Mouse (Mus musculus) CH12.LX (cell line): Measurements from ENCODE around the gene Dido1. TPM values are rescaled to one million over a fixed set of nuclear protein-coding genes. Genes with fewer than 3 reads are reported as not detected.
A peak's percentile ranks its signal among the peaks of the same experiment; 100 is the strongest.

ENCODE experiments used
- DNase-seq: peaks from one replicate; pipeline ENCODE4 v3.0.0-alpha.2; 2013; ENCODE audit errors: extremely low read depth
- H3K27ac ChIP-seq: 2 replicates; pipeline ENCODE4 v1.5.1; 2012; ENCODE audit warnings: low read depth, mild to moderate bottlenecking, control low read depth, moderate library complexity; ENCODE audit not compliant: insufficient read depth
- H3K27me3 ChIP-seq: replicated peaks from 2 replicates; pipeline ENCODE3; 2012; ENCODE audit warnings: inconsistent platforms
- H3K36me3 ChIP-seq, 2 experiments: replicated peaks in 1 of 2; 2 replicates each; pipeline versions ENCODE3 to v1.6.1; 2012; ENCODE audit warnings: inconsistent platforms in 1 of 2, low read length in 1 of 2, mild to moderate bottlenecking in 1 of 2, mixed read lengths in 1 of 2, moderate library complexity in 1 of 2; ENCODE audit not compliant: control insufficient read depth in 1 of 2, insufficient read depth in 1 of 2
- H3K4me1 ChIP-seq, 2 experiments: 2 replicates each; pipeline ENCODE4 v1.6.1; 2012; ENCODE audit warnings: inconsistent platforms in 1 of 2, moderate library complexity in 1 of 2; ENCODE audit not compliant: insufficient read depth in 2 of 2, control insufficient read depth in 1 of 2
- H3K4me2 ChIP-seq: 2 replicates; pipeline ENCODE4 v1.6.1; 2012; ENCODE audit warnings: low read depth, mild to moderate bottlenecking, control low read depth; ENCODE audit not compliant: poor library complexity, insufficient read depth, severe bottlenecking
- H3K4me3 ChIP-seq, 3 experiments: fragments of 150-350 bp in 1 of 3; sonication (generic) in 1 of 3; replicated peaks in 1 of 3; 2 replicates each; pipeline versions ENCODE3 to v1.5.1; 2011 to 2012; ENCODE audit warnings: low read depth in 2 of 3, low read length in 2 of 3, mild to moderate bottlenecking in 2 of 3, moderate library complexity in 2 of 3, control low read depth in 1 of 3, improper control_type of control experiment in 1 of 3, inconsistent platforms in 1 of 3, mixed read lengths in 1 of 3; ENCODE audit not compliant: poor library complexity in 1 of 3
- H3K79me2 ChIP-seq: replicated peaks from 2 replicates; pipeline ENCODE4 v1.6.1; 2012; ENCODE audit warnings: mild to moderate bottlenecking, moderate library complexity; ENCODE audit not compliant: control insufficient read depth, poor library complexity, insufficient read depth, severe bottlenecking; ENCODE audit errors: extremely low read depth
- H3K9ac ChIP-seq: 2 replicates; pipeline ENCODE4 v1.6.1; 2012; ENCODE audit warnings: low read depth, mild to moderate bottlenecking, control low read depth, moderate library complexity; ENCODE audit not compliant: insufficient read depth
- H3K9me3 ChIP-seq: replicated peaks from 2 replicates; pipeline ENCODE3; 2012; ENCODE audit warnings: low read length, inconsistent platforms, mixed read lengths
- BHLHE40 ChIP-seq: IDR thresholded peaks from 2 replicates; pipeline ENCODE4 v1.6.1; 2011; ENCODE audit warnings: mild to moderate bottlenecking, low read depth, low read length, improper control_type of control experiment
- CHD1 ChIP-seq: IDR thresholded peaks from 2 replicates; pipeline ENCODE4 v1.6.1; 2012; ENCODE audit warnings: low read depth, low read length, improper control_type of control experiment, inconsistent platforms
- CHD2 ChIP-seq: IDR thresholded peaks from 2 replicates; pipeline ENCODE4 v1.6.1; 2011; ENCODE audit warnings: low read length, improper control_type of control experiment
- CTCF ChIP-seq, 2 experiments: IDR thresholded peaks in 1 of 2; conservative IDR thresholded peaks in 1 of 2; 2 replicates each; pipeline ENCODE4 v1.5.1; 2011 to 2012; ENCODE audit warnings: low read depth in 2 of 2, low read length in 2 of 2, improper control_type of control experiment in 1 of 2, inconsistent platforms in 1 of 2, mild to moderate bottlenecking in 1 of 2, moderate library complexity in 1 of 2
- E2F4 ChIP-seq: IDR thresholded peaks from 2 replicates; pipeline ENCODE4 v1.6.1; 2011; ENCODE audit warnings: low read depth, low read length, improper control_type of control experiment; ENCODE audit not compliant: insufficient replicate concordance
- ELF1 ChIP-seq: IDR thresholded peaks from 2 replicates; pipeline ENCODE4 v1.6.1; 2014; ENCODE audit warnings: low read depth, mild to moderate bottlenecking, inconsistent platforms, low read length, improper control_type of control experiment
- EP300 ChIP-seq: IDR thresholded peaks from 2 replicates; pipeline ENCODE4 v1.6.1; 2011; ENCODE audit warnings: low read length, improper control_type of control experiment
- ETS1 ChIP-seq: conservative IDR thresholded peaks from 2 replicates; pipeline ENCODE4 v1.6.1; 2012; ENCODE audit warnings: low read depth, mild to moderate bottlenecking, inconsistent platforms, low read length, improper control_type of control experiment, moderate library complexity
- GABPA ChIP-seq: IDR thresholded peaks from 2 replicates; pipeline ENCODE4 v1.6.1; 2012; ENCODE audit warnings: low read depth, low read length, improper control_type of control experiment, inconsistent platforms; ENCODE audit not compliant: insufficient replicate concordance
- HCFC1 ChIP-seq: IDR thresholded peaks from 2 replicates; pipeline ENCODE4 v1.6.1; 2012; ENCODE audit warnings: low read depth, mild to moderate bottlenecking, inconsistent platforms, low read length, improper control_type of control experiment
- IRF4 ChIP-seq: IDR thresholded peaks from 2 replicates; pipeline ENCODE4 v1.6.1; 2014; ENCODE audit warnings: low read depth, mild to moderate bottlenecking, inconsistent platforms, low read length, improper control_type of control experiment
- JUN ChIP-seq: IDR thresholded peaks from 2 replicates; pipeline ENCODE4 v1.6.1; 2011; ENCODE audit warnings: low read depth, mild to moderate bottlenecking, low read length, improper control_type of control experiment, moderate library complexity; ENCODE audit not compliant: insufficient read depth
- JUND ChIP-seq: conservative IDR thresholded peaks from 2 replicates; pipeline ENCODE4 v1.6.1; 2011; ENCODE audit warnings: low read depth, low read length, improper control_type of control experiment
- KAT2A ChIP-seq: IDR thresholded peaks from 2 replicates; pipeline ENCODE4 v1.6.1; 2012; ENCODE audit warnings: low read length, improper control_type of control experiment, inconsistent platforms; ENCODE audit not compliant: insufficient replicate concordance
- MAFK ChIP-seq: IDR thresholded peaks from 2 replicates; pipeline ENCODE4 v1.6.1; 2011; ENCODE audit warnings: low read length, improper control_type of control experiment; ENCODE audit not compliant: insufficient replicate concordance
- MAX ChIP-seq: IDR thresholded peaks from 2 replicates; pipeline ENCODE4 v1.6.1; 2011; ENCODE audit warnings: low read length, improper control_type of control experiment
- MAZ ChIP-seq: IDR thresholded peaks from 2 replicates; pipeline ENCODE4 v1.6.1; 2012; ENCODE audit warnings: low read depth, mild to moderate bottlenecking, inconsistent platforms, low read length, improper control_type of control experiment, moderate library complexity
- MEF2A ChIP-seq: IDR thresholded peaks from 2 replicates; pipeline ENCODE4 v1.6.1; 2014; ENCODE audit warnings: low read depth, mild to moderate bottlenecking, inconsistent platforms, low read length, improper control_type of control experiment, borderline replicate concordance
- MXI1 ChIP-seq: IDR thresholded peaks from 2 replicates; pipeline ENCODE4 v1.6.1; 2011; ENCODE audit warnings: mild to moderate bottlenecking, low read depth, low read length, improper control_type of control experiment
- MYC ChIP-seq: IDR thresholded peaks from 2 replicates; pipeline ENCODE4 v1.6.1; 2011; ENCODE audit warnings: low read depth, mild to moderate bottlenecking, improper control_type of control experiment, low read length
- NELFE ChIP-seq: IDR thresholded peaks from 2 replicates; pipeline ENCODE4 v1.6.1; 2011; ENCODE audit warnings: low read depth, low read length, improper control_type of control experiment
- NRF1 ChIP-seq: IDR thresholded peaks from 2 replicates; pipeline ENCODE4 v1.6.1; 2014; ENCODE audit warnings: low read depth, mild to moderate bottlenecking, inconsistent platforms, low read length, improper control_type of control experiment, moderate library complexity
- PAX5 ChIP-seq: IDR thresholded peaks from 2 replicates; pipeline ENCODE4 v1.6.1; 2012; ENCODE audit warnings: low read length, inconsistent platforms, mixed read lengths
- POLR2A ChIP-seq: IDR thresholded peaks from 2 replicates; pipeline ENCODE4 v1.6.1; 2011; ENCODE audit warnings: low read depth, mild to moderate bottlenecking, improper control_type of control experiment, low read length
- POLR2AphosphoS2 ChIP-seq: IDR thresholded peaks from 2 replicates; pipeline ENCODE4 v1.6.1; 2011; ENCODE audit warnings: low read depth, low read length, improper control_type of control experiment
- RAD21 ChIP-seq: IDR thresholded peaks from 2 replicates; pipeline ENCODE4 v1.6.1; 2011; ENCODE audit warnings: low read depth, mild to moderate bottlenecking, low read length, improper control_type of control experiment, moderate library complexity
- RCOR1 ChIP-seq: conservative IDR thresholded peaks from 2 replicates; pipeline ENCODE4 v1.6.1; 2012; ENCODE audit warnings: low read depth, mild to moderate bottlenecking, inconsistent platforms, low read length, improper control_type of control experiment
- SIN3A ChIP-seq: IDR thresholded peaks from 2 replicates; pipeline ENCODE4 v1.6.1; 2012; ENCODE audit warnings: low read length, improper control_type of control experiment, inconsistent platforms
- SMC3 ChIP-seq: IDR thresholded peaks from 2 replicates; pipeline ENCODE4 v1.6.1; 2011; ENCODE audit warnings: low read depth, low read length, improper control_type of control experiment
- TBP ChIP-seq: conservative IDR thresholded peaks from 2 replicates; pipeline ENCODE4 v1.6.1; 2011; ENCODE audit warnings: low read depth, low read length, improper control_type of control experiment
- TCF12 ChIP-seq: IDR thresholded peaks from 2 replicates; pipeline ENCODE4 v1.6.1; 2014; ENCODE audit warnings: low read depth, mild to moderate bottlenecking, inconsistent platforms, low read length, improper control_type of control experiment
- USF1 ChIP-seq: IDR thresholded peaks from 2 replicates; pipeline ENCODE4 v1.6.1; 2014; ENCODE audit warnings: low read depth, mild to moderate bottlenecking, inconsistent platforms, low read length, improper control_type of control experiment
- USF2 ChIP-seq: conservative IDR thresholded peaks from 2 replicates; pipeline ENCODE4 v1.6.1; 2011; ENCODE audit warnings: low read depth, low read length, improper control_type of control experiment
- ZC3H11A ChIP-seq: IDR thresholded peaks from 2 replicates; pipeline ENCODE4 v1.6.1; 2012; ENCODE audit warnings: low read depth, mild to moderate bottlenecking, inconsistent platforms, low read length, improper control_type of control experiment
- ZKSCAN1 ChIP-seq: IDR thresholded peaks from 2 replicates; pipeline ENCODE4 v1.6.1; 2012; ENCODE audit warnings: low read depth, inconsistent platforms, low read length, improper control_type of control experiment, borderline replicate concordance
- ZMIZ1 ChIP-seq: IDR thresholded peaks from 2 replicates; pipeline ENCODE4 v1.6.1; 2012; ENCODE audit warnings: low read depth, mild to moderate bottlenecking, inconsistent platforms, low read length, improper control_type of control experiment
- ZNF384 ChIP-seq: IDR thresholded peaks from 2 replicates; pipeline ENCODE4 v1.6.1; 2012; ENCODE audit warnings: low read depth, low read length, improper control_type of control experiment, inconsistent platforms
- dilution Hi-C: fragments of 300-500 bp; cut with MboI; formaldehyde crosslinking; loops from 2 replicates; pipeline ENCODE4 v1.14.3; 2020; ENCODE audit warnings: low sequenced_read_pairs; ENCODE audit not compliant: extremely low pct_unique_long_range_greater_than_20kb, extremely low pct_ligation_motif_present
- in situ Hi-C: fragments of 300-500 bp; cut with MboI; formaldehyde crosslinking; loops from 3 replicates; pipeline ENCODE4 v1.14.3; 2019; ENCODE audit warnings: low sequenced_read_pairs, low pct_ligation_motif_present, low pct_unique_long_range_greater_than_20kb, mixed read lengths
- polyA plus RNA-seq: library from polyadenylated mRNA; unstranded; fragments of >175 nt; gene quantifications from 2 replicates; pipeline ENCODE4 v1.2.1, GENCODE M21; 2012; ENCODE audit warnings: low read depth; ENCODE audit not compliant: insufficient read length
- total RNA-seq, 2 experiments: library from RNA; depleted of rRNA; stranded (reverse); fragments of 300-350 nt in 1 of 2; fragments of >200 nt in 1 of 2; gene quantifications; 2 replicates each; pipeline ENCODE4 v1.2.3; 2012 to 2014

Dido1 gene
- total and polyA plus RNA-seq, 3 experiments = 16.4 to 25.0 (median 24.9) TPM

- in situ Hi-C loops (no loop called here), dilution Hi-C loops (no loop called here)
- peak overlapping the region; percentile 58 for H3K9ac ChIP-seq
- peak overlapping the region; percentile 15 for H3K27ac ChIP-seq
- no peaks in the 10 kb centered on the region for H3K27me3 ChIP-seq
- H3K4me1 ChIP-seq = peaks cover 16 to 48% of the 10 kb centered on the region in 2 experiments
- TF ChIP-seq CHD2 = no peak
- TF ChIP-seq USF2 = peak; percentile 91
- 0 out of 2 replicates have a peak, but pooled peaks have one; percentile 27 for TF ChIP-seq MAZ
- no peak for TF ChIP-seq E2F4
- TF ChIP-seq HCFC1 = peak; percentile 65
- peak; percentile 82 for TF ChIP-seq ELF1
- peak; percentile 99 for TF ChIP-seq MAX
- no peak for TF ChIP-seq MAFK
- peak; percentile 81 for TF ChIP-seq POLR2A
- TF ChIP-seq USF1 = peak; percentile 94
- TF ChIP-seq ZNF384 = no peak
- peak; percentile 69 for TF ChIP-seq TBP
- TF ChIP-seq MEF2A = peak; percentile 47; the same call in 1 of the 2 replicates
- TF ChIP-seq TCF12 = peak; percentile 72
- TF ChIP-seq MYC = peak; percentile 97
- no peak for TF ChIP-seq JUN
- no peak for TF ChIP-seq CHD1
- TF ChIP-seq ZC3H11A = no peak
- no peak for TF ChIP-seq RAD21
- no peak for TF ChIP-seq ZKSCAN1
- TF ChIP-seq POLR2AphosphoS2 = peak; percentile 32; the same call in 1 of the 2 replicates
- TF ChIP-seq ZMIZ1 = no peak; the same call in 1 of the 2 replicates
- TF ChIP-seq RCOR1 = no peak
- peak; percentile 86 for TF ChIP-seq BHLHE40
- TF ChIP-seq IRF4 = no peak
- TF ChIP-seq ETS1 = peak; percentile 31; the same call in 1 of the 2 replicates
- peak; percentile 90 for TF ChIP-seq MXI1
- TF ChIP-seq GABPA = no peak
- no peak for TF ChIP-seq PAX5
- TF ChIP-seq EP300 = no peak
- no peak for TF ChIP-seq CTCF (conservative IDR thresholded peaks at IDR 0.05 in 1 of 2, IDR thresholded peaks at IDR 0.05 in 1 of 2; ENCODE audit: low read depth in 2 of 2, low read length in 2 of 2)
- no peak for TF ChIP-seq KAT2A
- no peak for TF ChIP-seq SMC3
- TF ChIP-seq JUND = no peak
- peak; percentile 89 for TF ChIP-seq NELFE
- TF ChIP-seq SIN3A = peak; percentile 56; the same call in 1 of the 2 replicates
- peak; percentile 70 for TF ChIP-seq NRF1
- peak overlapping the region; percentile 74 for H3K4me2 ChIP-seq
- H3K4me3 ChIP-seq = peak overlapping the region; percentile 61 to 84 (median 62)
- H3K79me2 ChIP-seq = peaks cover 7% of the 10 kb centered on the region
- DNase-seq = peak; percentile 82
- no peaks in the 10 kb centered on the region for H3K9me3 ChIP-seq
- H3K36me3 ChIP-seq = peaks cover 11 to 53% of the 10 kb centered on the region in 2 experiments
Measured at GRCm38 (mm10) chr2:180726658-180727442, 17.1 kb upstream of the Dido1 start.
